Mouse (Mus musculus) CD4-positive, CD25-positive, alpha-beta regulatory T cell, adult 2 months (primary cell): ENCODE measurements at regions not wholly inside any gene's neighbourhood (a gene's known extent, or its start where the extent isn't known, plus 50 kb on each side); places are given as distances from the start of the nearest gene placed in this dataset.

Experiments used
- DNase-seq: peaks from one replicate; pipeline ENCODE4 v3.0.0-alpha.2; 2012; ENCODE audit warnings: low read depth, low spot score

GRCm38 (mm10) chr8:89211931-89212330 is 168.0 kb upstream of the Sall1 start:
- DNase-seq: no peak

GRCm38 (mm10) chr8:89210684-89211083 is 166.7 kb upstream of the Sall1 start:
- DNase-seq: no peak

- no peak for DNase-seq
Measured at GRCm38 (mm10) chr8:89207891-89208290, 163.9 kb upstream of the Sall1 start.

DNA sequence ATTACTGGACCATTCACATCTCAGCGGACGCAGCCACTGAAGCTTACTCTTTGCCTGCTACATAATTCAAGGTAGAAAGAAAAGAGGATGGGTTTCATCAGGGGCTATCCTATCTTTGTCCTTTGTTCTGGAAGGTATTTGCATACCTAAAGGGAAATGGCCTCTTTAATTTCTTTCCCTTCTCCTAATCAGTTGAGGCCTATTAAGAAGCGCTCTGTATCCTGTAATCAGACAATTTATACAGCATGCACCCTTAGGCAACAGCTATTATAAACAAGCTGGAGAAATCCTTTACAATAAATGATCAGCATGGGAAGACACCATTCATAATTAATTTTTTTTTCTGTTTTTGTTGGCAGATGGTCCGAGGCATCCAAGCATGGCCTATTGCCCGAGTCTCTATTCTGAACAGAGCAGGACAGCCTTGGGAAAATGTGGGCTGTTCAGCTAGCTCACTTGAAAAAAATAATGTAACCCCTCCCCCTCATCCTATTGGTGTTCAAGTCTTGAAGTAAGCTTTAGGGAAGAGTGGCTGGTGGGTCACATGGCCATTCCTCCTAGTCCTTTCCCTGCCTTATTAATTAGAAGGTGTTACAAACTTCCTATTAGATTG is 158.6 kb upstream of the Sall1 start:
- DNase-seq: no peak

GRCm38 (mm10) chr8:89200301-89200700 is 156.3 kb upstream of the Sall1 start:
- DNase-seq: no peak

GRCm38 (mm10) chr8:89185314-89185713 is 141.4 kb upstream of the Sall1 start:
- no peak for DNase-seq

DNA sequence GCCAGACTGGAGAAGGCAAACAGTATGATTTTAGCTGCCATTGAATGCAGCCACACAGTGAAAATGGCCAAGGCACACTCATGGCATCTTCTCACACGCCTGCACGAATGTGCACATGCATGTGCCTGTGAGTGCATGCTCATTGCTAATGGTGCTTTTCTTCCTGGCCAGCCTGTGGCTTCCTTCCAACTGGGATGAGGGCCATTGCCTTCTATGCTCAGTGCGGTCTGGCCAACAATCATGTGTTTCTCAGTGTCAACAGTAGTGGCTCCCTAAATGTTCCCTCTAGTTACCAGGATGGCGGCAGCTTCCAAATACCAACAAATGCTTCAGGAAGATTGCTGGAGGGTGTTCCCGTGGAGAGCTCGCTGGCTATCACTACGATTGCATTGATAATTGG is 131.7 kb upstream of the Sall1 start:
- DNase-seq: no peak

DNA sequence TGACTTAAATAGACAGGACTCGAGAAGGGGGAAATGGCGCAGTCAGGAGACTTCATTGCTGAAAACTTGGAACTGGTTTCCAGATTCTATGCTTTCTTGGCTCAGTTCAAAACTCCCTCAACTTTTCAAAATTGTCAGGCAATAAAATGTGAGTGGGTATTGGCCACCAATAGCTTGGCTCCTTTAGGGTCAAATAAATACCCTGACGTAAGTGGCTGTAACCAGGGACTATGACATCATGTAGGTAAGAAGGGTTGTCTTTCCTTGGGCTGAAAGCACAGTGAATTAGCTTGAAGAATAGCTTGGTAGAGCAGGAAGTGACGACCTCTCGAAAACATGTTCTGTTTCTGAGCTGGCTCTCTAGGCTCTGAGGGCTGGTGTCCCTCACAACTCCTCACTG is 127.6 kb upstream of the Sall1 start:
- no peak for DNase-seq

- DNase-seq: no peak
Measured at GRCm38 (mm10) chr8:89169484-89169883, 125.5 kb upstream of the Sall1 start.

GRCm38 (mm10) chr8:89167026-89167425 is 123.1 kb upstream of the Sall1 start:
- DNase-seq: no peak

GRCm38 (mm10) chr8:89156909-89157308 is 112.9 kb upstream of the Sall1 start:
- no peak for DNase-seq

GRCm38 (mm10) chr8:89153605-89154004 is 109.6 kb upstream of the Sall1 start:
- DNase-seq: no peak

- DNase-seq: no peak
Measured at GRCm38 (mm10) chr8:89152867-89153595, 109.1 kb upstream of the Sall1 start.

DNA sequence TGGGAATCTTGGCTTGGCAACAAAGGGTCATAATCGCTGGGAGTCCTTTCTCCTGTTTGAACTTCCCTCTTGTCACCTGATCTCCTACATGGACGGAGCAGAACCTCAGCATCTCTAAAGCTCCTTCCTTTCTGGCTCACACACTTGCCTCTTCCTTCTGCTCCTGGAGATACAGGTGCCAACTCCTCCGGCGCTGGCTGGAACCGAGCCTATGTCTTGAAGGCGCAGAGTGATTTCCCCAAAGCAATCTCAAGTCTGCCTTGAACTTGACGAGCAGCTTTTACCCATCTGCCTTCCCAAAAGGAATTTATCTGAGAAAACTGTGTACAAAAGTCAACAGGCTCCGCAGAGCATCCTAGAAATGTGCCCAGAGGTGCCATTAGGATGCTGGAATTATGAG is 108.4 kb upstream of the Sall1 start:
- no peak for DNase-seq

DNA sequence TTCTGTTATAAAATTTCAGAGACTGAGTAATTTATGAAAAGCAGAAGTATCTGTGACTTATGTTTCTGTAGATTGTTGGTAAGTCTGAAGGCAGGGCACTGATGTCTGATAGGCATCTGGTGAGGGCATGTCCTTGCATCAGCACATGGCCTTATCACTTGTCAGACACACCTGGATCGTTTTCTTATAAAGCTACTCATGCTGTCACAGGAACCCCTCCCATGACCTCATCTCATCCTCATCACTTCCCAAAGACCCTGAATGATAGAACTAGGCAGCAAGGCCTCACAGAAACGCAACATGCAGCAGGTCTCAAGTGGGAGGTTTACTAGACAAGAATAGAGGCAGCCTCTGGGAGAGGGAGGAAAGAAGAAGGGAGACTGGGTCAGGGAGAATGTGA is 107.0 kb upstream of the Sall1 start:
- no peak for DNase-seq

DNA sequence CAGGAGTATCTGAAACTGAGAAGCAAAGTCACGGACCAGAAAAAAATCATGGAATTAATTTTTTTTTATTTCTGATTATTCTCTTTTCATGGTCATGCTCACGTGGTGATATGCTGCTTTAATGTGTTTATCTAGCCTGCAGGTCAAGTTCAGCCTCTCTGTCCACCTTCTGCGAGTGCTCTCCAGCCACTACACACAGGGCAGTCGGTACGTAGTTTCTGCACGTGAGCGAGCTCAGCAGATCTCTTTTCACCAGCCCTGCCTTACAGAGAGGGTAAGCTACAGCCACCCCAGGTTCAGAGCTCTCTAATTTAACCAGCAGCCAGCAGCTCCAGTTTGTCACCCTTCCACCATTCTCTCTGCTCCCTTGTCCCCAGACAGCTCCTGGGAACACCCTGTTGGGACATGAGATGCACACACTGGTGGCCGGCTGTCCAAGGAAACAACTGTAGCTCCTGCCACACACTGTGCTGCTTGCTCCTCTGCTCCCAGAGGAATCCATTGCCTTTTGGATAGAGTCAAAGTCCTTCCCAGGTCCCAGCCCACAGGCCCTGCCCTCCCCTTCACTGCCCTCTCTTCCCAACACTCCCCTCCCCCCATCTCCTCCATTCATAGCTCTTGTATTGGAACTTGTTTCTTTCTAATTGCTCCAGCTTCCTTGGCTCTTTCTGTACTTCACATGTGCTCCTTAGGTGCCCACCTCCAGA is 97.7 kb upstream of the Sall1 start:
- no peak for DNase-seq

DNA sequence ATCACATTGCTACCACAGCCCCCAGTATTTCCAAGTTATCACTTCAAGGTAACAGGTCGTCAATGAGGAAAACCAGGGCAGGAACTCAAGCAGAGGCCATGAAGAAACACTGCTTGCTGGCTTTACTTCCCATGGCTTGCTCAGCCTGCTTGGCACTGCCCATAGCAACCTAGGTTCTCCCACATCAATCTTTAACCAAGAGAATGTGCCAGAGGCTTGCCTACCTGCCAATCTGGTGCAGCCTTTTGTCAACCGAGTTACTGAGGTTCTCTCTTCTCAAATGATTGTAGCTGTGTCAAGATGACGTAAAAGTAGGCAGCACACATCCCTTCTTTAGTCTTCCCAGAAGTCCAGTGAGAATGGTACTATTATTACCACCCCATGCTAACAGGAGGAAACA is 95.9 kb upstream of the Sall1 start:
- no peak for DNase-seq

- DNase-seq: no peak
Measured at GRCm38 (mm10) chr8:89138416-89139125, 94.6 kb upstream of the Sall1 start.

DNA sequence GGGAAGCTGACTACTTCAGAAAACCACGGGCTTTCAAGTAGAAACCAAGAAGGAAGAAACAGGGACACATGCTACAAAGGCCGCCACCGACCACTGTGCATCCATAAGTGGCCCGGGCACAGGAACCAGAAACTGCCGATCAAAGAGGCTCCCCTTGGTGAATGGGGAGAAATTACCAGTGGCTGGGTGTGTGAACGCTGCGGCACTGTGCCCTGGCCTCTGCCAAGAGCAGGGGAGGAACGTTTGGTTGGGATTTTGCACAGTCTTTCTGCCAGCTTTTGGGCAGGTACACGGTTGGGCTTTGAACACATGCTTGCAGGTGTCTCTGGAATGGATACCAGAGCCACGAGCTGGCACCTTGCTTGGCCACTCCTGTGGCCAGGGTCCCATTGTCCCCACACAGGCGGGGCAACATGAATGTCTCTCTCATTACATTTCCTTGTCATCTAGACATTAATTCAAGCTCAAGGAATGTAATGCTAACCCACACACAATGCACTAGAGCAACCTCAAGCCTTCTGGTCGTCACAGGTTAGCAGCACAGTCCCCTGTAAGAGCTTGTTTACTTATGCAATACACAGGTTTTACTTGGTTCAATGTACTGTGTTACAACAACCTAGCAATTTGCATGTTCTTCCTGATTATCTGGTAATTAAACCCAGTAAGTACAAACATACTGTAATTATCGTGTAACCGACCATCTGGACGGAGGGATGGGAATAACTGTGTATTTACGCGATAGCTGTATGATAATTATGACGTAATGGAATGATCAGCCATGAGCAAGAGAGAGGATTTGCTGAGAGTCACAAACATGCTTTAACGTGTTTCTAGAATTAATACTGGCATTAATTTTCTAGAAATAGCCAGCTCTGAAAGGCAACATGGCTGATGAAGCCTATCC is 90.9 kb upstream of the Sall1 start:
- no peak for DNase-seq

GRCm38 (mm10) chr8:89134058-89134457 is 90.1 kb upstream of the Sall1 start:
- DNase-seq: no peak

DNA sequence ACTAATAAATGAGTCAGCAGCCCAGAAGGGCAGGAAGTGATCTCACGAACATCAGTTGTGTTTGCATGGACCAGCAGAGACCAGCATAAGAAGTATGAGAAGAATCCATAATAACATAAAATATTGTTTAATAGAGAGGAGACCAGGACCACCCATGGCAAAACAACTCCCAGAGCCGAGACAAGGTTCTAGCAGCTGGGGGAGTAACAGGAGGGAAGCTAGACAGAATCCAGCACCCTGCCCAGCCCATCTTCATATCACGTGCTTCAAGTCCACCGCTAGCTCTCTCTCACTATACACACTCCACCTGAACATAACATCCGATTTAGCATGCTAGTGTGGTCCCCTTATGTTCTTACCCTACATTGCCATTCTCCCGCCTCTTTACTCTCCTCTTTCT is 77.1 kb upstream of the Sall1 start:
- DNase-seq: no peak
